Mouse (Mus musculus): ENCODE results near the gene Mfsd2b. TPM values are rescaled to one million over a fixed set of nuclear protein-coding genes. Genes with fewer than 3 reads are reported as not detected.
"Not testable (repeated sequence)": the region's sequence is repeated elsewhere in the genome, so short reads cannot be mapped to it uniquely, and the experiment has no call there.

Mfsd2b gene
- 1.7 and 2.5 TPM in 2 replicates for polyA plus RNA-seq (2014; fragmentation: Nextera tagmentation; extraction: Ambion mirVana)

- H3K4me1 ChIP-seq (ENCODE audit: control insufficient read depth, insufficient read depth, low read length), result peaks cover 11% of the 10 kb centered on the region; the same call in 1 of the 2 replicates
- WGBS, result 4% methylated on average over 24 of the region's 24 CpGs
- H3K4me3 ChIP-seq (replicated peaks; ENCODE audit: low read depth, low read length), result peak within 1 kb of the TSS; percentile 37
These were observed at the start of gene Mfsd2b for GRCm38 (mm10) chr12:4874161-4874927. TSS of gene Mfsd2b (minus strand) at chr12:4874359.

GRCm38 (mm10) chr12:4917805-4918591, 43.8 kb upstream of the Mfsd2b start:
- no peaks in the 10 kb centered on the region for H3K36me3 ChIP-seq (ENCODE audit: control insufficient read depth, insufficient read depth, low read length)
- H3K27ac ChIP-seq (replicated peaks; ENCODE audit: low read depth, low read length), result peak overlapping the region; percentile 99
- ATAC-seq (ENCODE audit: low FRiP score, low TSS enrichment), result peak; percentile 62; the same call in 1 of the 2 replicates
- H3K4me3 ChIP-seq (replicated peaks; ENCODE audit: low read depth, low read length), result peak overlapping the region; percentile 92
- no peaks in the 10 kb centered on the region for H3K9me3 ChIP-seq (ENCODE audit: control insufficient read depth, low read length)
- under 1% methylated on average over 48 of the region's 48 CpGs for whole genome bisulfite sequencing
- peak; percentile 77 for DNase-seq
- peak overlapping the region; percentile 61 for H3K4me2 ChIP-seq (ENCODE audit: low read length)
- H3K27me3 ChIP-seq (ENCODE audit: control insufficient read depth, insufficient read depth, low read length), result no peaks in the 10 kb centered on the region
- H3K9ac ChIP-seq (replicated peaks; ENCODE audit: low read length), result peak overlapping the region; percentile 89
- peaks cover 20% of the 10 kb centered on the region for H3K4me1 ChIP-seq (ENCODE audit: control insufficient read depth, insufficient read depth, low read length)

More at GRCm38 (mm10) chr12:4874161-4874927, at the start of gene Mfsd2b:
- peak within 1 kb of the TSS; percentile 54 for H3K9ac ChIP-seq (replicated peaks; ENCODE audit: low read length)
- no peak within 1 kb of the TSS for H3K27ac ChIP-seq (replicated peaks; ENCODE audit: low read depth, low read length)
- no peaks in the 10 kb centered on the region for H3K27me3 ChIP-seq (ENCODE audit: control insufficient read depth, insufficient read depth, low read length)
- H3K4me2 ChIP-seq (ENCODE audit: low read length), result peak within 1 kb of the TSS; percentile 76
- H3K36me3 ChIP-seq (ENCODE audit: control insufficient read depth, insufficient read depth, low read length), result peaks cover 4% of the 10 kb centered on the region
- no peaks in the 10 kb centered on the region for H3K9me3 ChIP-seq (ENCODE audit: control insufficient read depth, low read length)
- ATAC-seq (ENCODE audit: low FRiP score, low TSS enrichment) (peak; percentile 78), DNase-seq (peak; percentile 81)

GRCm38 (mm10) chr12:4916994-4917804, 43.0 kb upstream of the Mfsd2b start, which contains the start of gene Atad2b:
TSS of gene Atad2b (plus strand) at chr12:4917353.
- under 1% methylated on average over 86 of the region's 89 CpGs for WGBS
- Histone ChIP-seq H3K36me3 (ENCODE audit: control insufficient read depth, insufficient read depth, low read length) (no peaks in the 10 kb centered on the region), H3K9me3 (ENCODE audit: control insufficient read depth, low read length) (no peaks in the 10 kb centered on the region), H3K4me3 (replicated peaks; ENCODE audit: low read depth, low read length) (peak within 1 kb of the TSS; percentile 92), H3K27ac (replicated peaks; ENCODE audit: low read depth, low read length) (peak within 1 kb of the TSS; percentile 99), H3K4me1 (ENCODE audit: control insufficient read depth, insufficient read depth, low read length) (peaks cover 20% of the 10 kb centered on the region), H3K27me3 (ENCODE audit: control insufficient read depth, insufficient read depth, low read length) (no peaks in the 10 kb centered on the region), H3K9ac (replicated peaks; ENCODE audit: low read length) (peak within 1 kb of the TSS; percentile 89), H3K4me2 (ENCODE audit: low read length) (peak within 1 kb of the TSS; percentile 61)
- ATAC-seq (ENCODE audit: low FRiP score, low TSS enrichment), result peak; percentile 97
- peak; percentile 99 for DNase-seq

- no peak overlapping the region for H3K27ac ChIP-seq (replicated peaks; ENCODE audit: low read depth, low read length)
- no peak overlapping the region for H3K4me2 ChIP-seq (ENCODE audit: low read length)
- no peaks in the 10 kb centered on the region for H3K27me3 ChIP-seq (ENCODE audit: control insufficient read depth, insufficient read depth, low read length)
- 84% methylated on average over 3 of the region's 3 CpGs for WGBS
- no peak overlapping the region for H3K9ac ChIP-seq (replicated peaks; ENCODE audit: low read length)
- H3K9me3 ChIP-seq (ENCODE audit: control insufficient read depth, low read length), result no peaks in the 10 kb centered on the region
- no peaks in the 10 kb centered on the region for H3K36me3 ChIP-seq (ENCODE audit: control insufficient read depth, insufficient read depth, low read length)
- no peak for DNase-seq
- H3K4me1 ChIP-seq (ENCODE audit: control insufficient read depth, insufficient read depth, low read length), result peaks cover 17% of the 10 kb centered on the region
- no peak overlapping the region for H3K4me3 ChIP-seq (replicated peaks; ENCODE audit: low read depth, low read length)
- no peak for ATAC-seq (ENCODE audit: low FRiP score, low TSS enrichment)
These were observed 40.8 kb upstream of the Mfsd2b start for GRCm38 (mm10) chr12:4914944-4915343.

- DNase-seq (no peak), ATAC-seq (ENCODE audit: low FRiP score, low TSS enrichment) (no peak)
- H3K4me1 ChIP-seq (ENCODE audit: control insufficient read depth, insufficient read depth, low read length), result peaks cover 12% of the 10 kb centered on the region
- WGBS, result 27% methylated on average over 3 of the region's 3 CpGs
- no peaks in the 10 kb centered on the region for H3K36me3 ChIP-seq (ENCODE audit: control insufficient read depth, insufficient read depth, low read length)
- H3K27ac ChIP-seq (replicated peaks; ENCODE audit: low read depth, low read length), result no peak overlapping the region
- H3K27me3 ChIP-seq (ENCODE audit: control insufficient read depth, insufficient read depth, low read length), result no peaks in the 10 kb centered on the region
- no peak overlapping the region for H3K9ac ChIP-seq (replicated peaks; ENCODE audit: low read length)
- H3K4me2 ChIP-seq (ENCODE audit: low read length), result no peak overlapping the region
- H3K4me3 ChIP-seq (replicated peaks; ENCODE audit: low read depth, low read length), result no peak overlapping the region
- H3K9me3 ChIP-seq (ENCODE audit: control insufficient read depth, low read length), result no peaks in the 10 kb centered on the region
These were observed 40.3 kb upstream of the Mfsd2b start for GRCm38 (mm10) chr12:4914441-4914840.

- Histone ChIP-seq H3K4me3 (replicated peaks; ENCODE audit: low read depth, low read length) (no peak overlapping the region), H3K4me1 (ENCODE audit: control insufficient read depth, insufficient read depth, low read length) (no peaks in the 10 kb centered on the region; the same call in 1 of the 2 replicates), H3K9ac (replicated peaks; ENCODE audit: low read length) (no peak overlapping the region), H3K27ac (replicated peaks; ENCODE audit: low read depth, low read length) (no peak overlapping the region), H3K27me3 (ENCODE audit: control insufficient read depth, insufficient read depth, low read length) (no peaks in the 10 kb centered on the region), H3K9me3 (ENCODE audit: control insufficient read depth, low read length) (no peaks in the 10 kb centered on the region), H3K36me3 (ENCODE audit: control insufficient read depth, insufficient read depth, low read length) (no peaks in the 10 kb centered on the region), H3K4me2 (ENCODE audit: low read length) (no peak overlapping the region)
- ATAC-seq (ENCODE audit: low FRiP score, low TSS enrichment) (no peak), DNase-seq (no peak)
- 88% methylated on average over 4 of the region's 4 CpGs for WGBS
These were observed 37.6 kb upstream of the Mfsd2b start for GRCm38 (mm10) chr12:4911716-4912115.

GRCm38 (mm10) chr12:4910496-4910895, 36.3 kb upstream of the Mfsd2b start:
- not testable (repeated sequence) for H3K9me3 ChIP-seq (ENCODE audit: control insufficient read depth, low read length); H3K4me2 ChIP-seq (ENCODE audit: low read length); ATAC-seq (ENCODE audit: low FRiP score, low TSS enrichment); DNase-seq; H3K4me3 ChIP-seq (replicated peaks; ENCODE audit: low read depth, low read length); H3K9ac ChIP-seq (replicated peaks; ENCODE audit: low read length); H3K27ac ChIP-seq (replicated peaks; ENCODE audit: low read depth, low read length); H3K36me3 ChIP-seq (ENCODE audit: control insufficient read depth, insufficient read depth, low read length); H3K4me1 ChIP-seq (ENCODE audit: control insufficient read depth, insufficient read depth, low read length); H3K27me3 ChIP-seq (ENCODE audit: control insufficient read depth, insufficient read depth, low read length)
- WGBS, result 98% methylated on average over 1 of the region's 1 CpGs

- no peak for ATAC-seq (ENCODE audit: low FRiP score, low TSS enrichment)
- Histone ChIP-seq H3K9me3 (ENCODE audit: control insufficient read depth, low read length) (no peaks in the 10 kb centered on the region), H3K4me3 (replicated peaks; ENCODE audit: low read depth, low read length) (no peak overlapping the region), H3K4me1 (ENCODE audit: control insufficient read depth, insufficient read depth, low read length) (peaks cover 3% of the 10 kb centered on the region; the same call in 1 of the 2 replicates), H3K36me3 (ENCODE audit: control insufficient read depth, insufficient read depth, low read length) (no peaks in the 10 kb centered on the region), H3K4me2 (ENCODE audit: low read length) (no peak overlapping the region), H3K27ac (replicated peaks; ENCODE audit: low read depth, low read length) (no peak overlapping the region), H3K27me3 (ENCODE audit: control insufficient read depth, insufficient read depth, low read length) (no peaks in the 10 kb centered on the region), H3K9ac (replicated peaks; ENCODE audit: low read length) (no peak overlapping the region)
- no peak for DNase-seq
- 93% methylated on average over 7 of the region's 7 CpGs for WGBS
These were observed 34.2 kb upstream of the Mfsd2b start for GRCm38 (mm10) chr12:4908391-4908790.
